Mouse (Mus musculus) MEL-GATA-1-ER (cell line): Measurements from ENCODE around the gene Trim60.
"Not testable (repeated sequence)": the region's sequence is repeated elsewhere in the genome, so short reads cannot be mapped to it uniquely, and the experiment has no call there.

ENCODE experiments used
- DNase-seq: peaks from one replicate; pipeline ENCODE4 v3.0.0-alpha.2; 2012; ENCODE audit warnings: low read depth; ENCODE audit errors: extremely low read depth

Gene Trim60

GRCm38 (mm10) chr8:65018423-65018822, at the start of gene Trim60, which contains the start of gene Trim61:
TSS of gene Trim60 (minus strand) at chr8:65018584.
TSS of gene Trim61 (minus strand) at chr8:65018523.
- no peak for DNase-seq

GRCm38 (mm10) chr8:65067694-65068472, 49.5 kb upstream of the Trim60 start:
- DNase-seq: no peak

GRCm38 (mm10) chr8:65067031-65067430, 48.6 kb upstream of the Trim60 start:
- no peak for DNase-seq

GRCm38 (mm10) chr8:65065622-65066021, 47.2 kb upstream of the Trim60 start:
- no peak for DNase-seq

- no peak for DNase-seq
Measured at GRCm38 (mm10) chr8:65064071-65064470, 45.7 kb upstream of the Trim60 start.

- DNase-seq: no peak
Measured at GRCm38 (mm10) chr8:65062195-65062594, 43.8 kb upstream of the Trim60 start.

GRCm38 (mm10) chr8:65056722-65057121, 38.3 kb upstream of the Trim60 start:
- no peak for DNase-seq

- no peak for DNase-seq
Measured at GRCm38 (mm10) chr8:65053968-65054367, 35.6 kb upstream of the Trim60 start.

- no peak for DNase-seq
Measured at GRCm38 (mm10) chr8:65053554-65053953, 35.2 kb upstream of the Trim60 start.

GRCm38 (mm10) chr8:65047801-65048200, 29.4 kb upstream of the Trim60 start:
- no peak for DNase-seq

- no peak for DNase-seq
Measured at GRCm38 (mm10) chr8:65047193-65047592, 28.8 kb upstream of the Trim60 start.

GRCm38 (mm10) chr8:65046565-65046964, 28.2 kb upstream of the Trim60 start:
- no peak for DNase-seq

- DNase-seq: no peak
Measured at GRCm38 (mm10) chr8:65037117-65037533, 18.7 kb upstream of the Trim60 start, which contains the start of gene Apela. TSS of gene Apela (minus strand) at chr8:65037336.

- DNase-seq: no peak
Measured at GRCm38 (mm10) chr8:65034136-65034535, 15.8 kb upstream of the Trim60 start.

GRCm38 (mm10) chr8:65033056-65033455, 14.7 kb upstream of the Trim60 start:
- no peak for DNase-seq

- no peak for DNase-seq
Measured at GRCm38 (mm10) chr8:65032107-65032506, 13.7 kb upstream of the Trim60 start.

GRCm38 (mm10) chr8:65030735-65031485, 12.5 kb upstream of the Trim60 start:
- no peak for DNase-seq

- no peak for DNase-seq
Measured at GRCm38 (mm10) chr8:65029776-65030175, 11.4 kb upstream of the Trim60 start.

- DNase-seq: no peak
Measured at GRCm38 (mm10) chr8:65028959-65029686, 10.7 kb upstream of the Trim60 start.

GRCm38 (mm10) chr8:65022485-65022884, 4.1 kb upstream of the Trim60 start:
- DNase-seq: peak; percentile 6

GRCm38 (mm10) chr8:65007616-65008015, 10.8 kb downstream of the Trim60 start:
- DNase-seq: not testable (repeated sequence)
